Mouse (Mus musculus) kidney, adult 2 months (tissue): ENCODE measurements around the gene Trpm3.

Source experiments
- CTCF ChIP-seq: fragments of 200-500 bp; conservative IDR thresholded peaks from 2 replicates; pipeline ENCODE4 v1.5.1; 2011; ENCODE audit warnings: low read depth, mild to moderate bottlenecking, control low read depth, low read length, moderate library complexity, mixed read lengths; ENCODE audit not compliant: insufficient read depth, insufficient read length
- POLR2A ChIP-seq: fragments of 200-500 bp; IDR thresholded peaks from one replicate; pipeline ENCODE4 v1.6.1; 2011; ENCODE audit warnings: low read depth, low read length, control low read depth

DNA sequence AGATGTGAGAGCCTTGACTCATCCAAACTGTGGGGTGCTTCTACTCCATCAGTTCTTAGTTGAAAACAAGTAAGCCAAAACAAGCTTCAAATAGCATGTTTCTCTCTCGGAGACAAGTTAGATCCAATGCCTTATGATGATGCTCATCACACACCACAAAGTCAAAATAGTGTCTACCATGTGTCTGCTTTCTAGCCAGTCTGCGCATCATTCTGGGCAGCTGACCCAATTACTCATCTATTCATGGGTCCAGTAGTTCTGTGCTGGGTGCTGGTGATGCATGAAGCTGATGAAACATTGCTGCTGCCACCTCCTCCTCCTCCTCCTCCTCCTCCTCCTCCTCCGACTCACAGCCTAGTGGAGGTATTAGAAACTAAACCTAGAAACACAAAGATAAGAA lies 813.6 kb downstream of the Trpm3 start:
- no peak for TF ChIP-seq CTCF
- TF ChIP-seq POLR2A = no peak
